Mouse (Mus musculus) erythroblast, adult 5-6 weeks (primary cell): ENCODE data around the gene Defb19. TPM values are rescaled to one million over a fixed set of nuclear protein-coding genes. Genes with fewer than 3 reads are reported as not detected.

Experiments used
- ATAC-seq: replicated peaks from 2 replicates; pipeline ENCODE4 v1.8.0; 2016; ENCODE audit warnings: moderate number of reproducible peaks, mild to moderate bottlenecking, moderate TSS enrichment, inconsistent platforms; ENCODE audit not compliant: poor library complexity, low FRiP score, severe bottlenecking
- total RNA-seq, 2 experiments: library from RNA; stranded (forward) in 1 of 2; stranded (reverse) in 1 of 2; fragments of 150-400 nt in 1 of 2; fragments of 200-764, 138-1000 nt in 1 of 2; gene quantifications; 2 replicates each; pipeline versions ENCODE4 v1.2.3 to v1.2.4; 2015 to 2017; ENCODE audit warnings: low replicate concordance in 2 of 2

Defb19 gene
- total RNA-seq, 2 experiments from 2014 or later: not detected

- ATAC-seq: no peak
Observed at GRCm38 (mm10) chr2:152589021-152589420, 8.9 kb upstream of the Defb19 start.

GRCm38 (mm10) chr2:152588450-152588849 lies 8.3 kb upstream of the Defb19 start:
- ATAC-seq: no peak

DNA sequence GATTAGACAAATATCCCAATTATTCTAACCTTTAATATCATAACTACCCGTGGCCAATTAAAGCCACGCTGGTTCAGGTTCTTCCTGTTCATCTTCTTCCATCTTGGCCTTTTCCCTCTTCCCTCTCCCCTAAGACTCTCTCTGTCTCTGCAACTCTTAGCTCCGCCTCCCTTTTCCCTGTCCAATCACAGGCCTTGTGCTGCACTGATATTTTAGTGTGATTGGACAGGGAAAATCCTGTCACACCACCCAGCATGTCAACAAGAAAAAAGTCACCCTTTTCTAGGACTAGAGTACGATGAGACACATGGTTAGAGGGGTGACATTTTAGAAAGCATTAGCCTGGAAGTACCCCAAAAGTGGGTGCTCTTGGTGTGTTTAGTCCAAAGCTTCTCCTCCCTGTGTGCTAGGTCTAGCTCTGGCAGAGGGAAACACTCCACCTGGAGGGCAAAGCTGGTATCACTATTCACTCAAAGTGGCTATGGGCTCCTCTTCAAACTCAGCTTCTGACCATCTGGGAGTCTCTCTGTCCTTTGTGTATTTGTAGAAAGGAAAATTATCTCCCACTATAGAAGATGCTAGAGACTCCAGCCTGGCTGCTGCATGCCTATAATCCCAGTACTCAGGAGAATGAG lies 6.9 kb upstream of the Defb19 start:
- ATAC-seq: no peak

- ATAC-seq: no peak
Observed at GRCm38 (mm10) chr2:152580612-152581011, 500 bp upstream of the Defb19 start.

DNA sequence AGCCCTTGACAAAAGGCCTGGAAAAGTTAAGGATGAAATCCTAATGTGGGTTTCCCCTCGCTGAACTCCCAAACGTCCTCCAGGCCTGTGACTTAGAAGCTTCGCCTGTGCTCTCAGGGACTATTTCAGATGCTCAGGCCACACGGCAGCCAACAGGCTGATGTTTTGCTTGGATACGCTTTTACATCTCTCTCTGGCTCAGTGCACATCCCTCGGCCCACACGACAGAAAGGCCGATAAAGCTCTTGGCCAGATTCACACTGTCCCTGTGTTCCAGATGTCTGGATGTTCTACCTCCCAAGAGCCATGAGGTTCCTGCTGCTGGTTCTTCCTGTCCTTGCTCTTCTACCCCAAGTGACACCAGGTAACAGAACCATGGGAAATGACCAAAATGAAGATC lies 6.6 kb downstream of the Defb19 start:
- ATAC-seq: no peak

DNA sequence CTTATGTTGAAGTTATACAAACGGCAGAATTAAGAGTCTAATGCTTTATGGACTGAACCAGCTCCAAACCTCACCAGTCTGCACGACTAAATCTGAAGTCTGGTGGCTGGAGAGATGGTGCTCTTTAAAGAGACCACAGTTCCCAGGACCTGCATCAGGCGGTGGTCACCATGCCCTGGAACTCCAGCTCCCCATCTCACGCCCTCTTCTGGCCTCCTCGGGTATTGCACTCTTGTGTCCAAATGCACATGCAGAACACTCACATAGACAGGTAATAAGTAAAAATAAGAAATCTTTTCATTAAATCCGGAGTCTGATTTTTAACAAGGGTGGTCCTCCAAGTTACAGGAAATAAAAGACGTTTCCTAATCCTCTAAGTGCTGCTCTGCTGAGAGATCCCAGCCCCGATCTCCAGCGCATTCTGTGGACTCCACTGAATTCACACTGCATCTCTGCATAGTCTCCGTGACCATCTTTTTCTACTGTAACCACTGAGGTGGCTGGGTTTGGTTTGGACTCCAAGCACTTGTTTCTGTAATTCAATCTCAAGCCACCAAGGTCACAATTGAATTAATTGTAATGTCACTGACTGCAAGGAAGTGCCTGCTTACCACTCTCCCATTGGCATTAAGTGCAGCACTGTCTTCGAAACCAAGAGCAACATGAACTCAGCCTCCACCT lies 7.9 kb downstream of the Defb19 start, which contains the start of gene Defb21:
Gene Defb21 (plus strand): TSS at position 631 of the 681 bp plus-strand sequence.
- no peak for ATAC-seq

DNA sequence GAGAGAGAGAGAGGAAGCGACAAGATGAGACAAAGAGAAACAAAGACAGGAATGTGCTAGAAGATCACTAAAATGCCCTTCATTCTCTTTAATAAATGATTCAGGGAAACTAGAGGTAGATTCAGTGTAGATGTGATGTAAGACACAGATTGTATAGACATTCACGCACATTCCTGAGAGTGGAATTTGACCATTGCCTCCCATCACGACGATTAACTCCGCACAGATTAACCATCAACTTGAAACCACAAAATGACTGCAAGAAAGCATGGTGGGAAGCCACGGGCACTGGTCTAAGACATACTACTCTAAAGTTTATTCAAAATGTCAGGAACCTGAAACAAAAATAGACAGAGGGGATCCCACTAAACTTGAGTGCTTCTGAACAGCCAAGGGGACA lies 9.8 kb downstream of the Defb19 start:
- ATAC-seq: no peak

DNA sequence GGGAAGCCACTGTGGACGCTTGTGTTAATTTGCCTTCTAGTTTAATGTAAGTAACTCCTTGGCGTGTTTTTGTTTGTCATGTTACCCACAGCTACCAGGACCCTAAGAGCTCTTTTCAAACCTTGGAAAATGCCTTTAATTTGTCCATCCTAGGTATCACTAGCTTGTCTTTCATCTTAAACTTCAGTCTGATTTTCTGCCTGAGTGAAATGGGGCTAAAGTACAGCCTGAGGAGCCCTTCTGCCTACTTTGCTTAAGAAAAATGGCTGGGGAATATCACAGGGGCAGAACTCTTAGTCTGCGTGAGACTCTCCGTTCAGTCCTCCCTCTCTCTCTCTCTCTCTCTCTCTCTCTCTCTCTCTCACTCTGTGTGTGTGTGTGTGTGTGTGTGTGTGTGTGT lies 10.2 kb downstream of the Defb19 start:
- ATAC-seq: no peak

DNA sequence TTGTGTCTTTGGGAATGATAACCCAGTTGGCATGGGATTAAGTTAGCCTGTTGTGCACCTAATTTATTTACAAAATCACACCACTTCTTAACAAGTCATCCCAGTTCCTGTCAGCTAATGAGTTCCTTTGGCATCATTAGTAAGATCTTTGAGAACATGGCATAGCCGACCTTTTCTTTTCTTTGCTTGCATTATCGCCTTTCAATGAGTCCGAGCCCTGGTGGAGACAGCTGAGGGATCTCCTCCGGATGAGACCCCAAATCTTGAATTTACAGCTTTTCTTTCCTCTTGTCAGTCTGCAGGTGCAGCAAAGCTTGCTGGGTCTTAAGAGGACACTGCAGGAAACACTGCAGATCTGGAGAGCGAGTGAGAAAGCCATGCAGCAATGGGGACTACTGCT lies 11.1 kb downstream of the Defb19 start, which contains the start of gene Gm17416:
Gene Gm17416 (plus strand): TSS at position 301 of the 400 bp plus-strand sequence.
- no peak for ATAC-seq

DNA sequence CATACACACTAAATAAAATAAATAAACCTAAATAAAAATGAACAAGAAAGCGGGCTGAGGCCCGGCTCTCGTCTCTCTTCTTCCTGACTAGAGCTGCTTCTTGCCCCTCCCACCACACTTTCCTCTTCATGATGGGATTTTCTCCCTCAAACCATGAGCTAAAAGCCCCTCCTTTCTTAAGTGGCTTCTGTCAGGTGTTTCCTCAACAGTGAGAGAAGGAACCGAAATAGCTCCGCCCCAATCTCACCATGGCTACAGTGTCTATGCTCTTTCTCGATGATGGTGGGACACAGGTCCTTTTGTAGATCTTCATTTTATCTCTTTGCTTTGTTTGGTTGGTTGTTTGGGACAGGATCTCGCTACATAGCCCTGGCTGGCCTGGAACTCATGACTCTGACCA lies 23.5 kb downstream of the Defb19 start:
- ATAC-seq: no peak

DNA sequence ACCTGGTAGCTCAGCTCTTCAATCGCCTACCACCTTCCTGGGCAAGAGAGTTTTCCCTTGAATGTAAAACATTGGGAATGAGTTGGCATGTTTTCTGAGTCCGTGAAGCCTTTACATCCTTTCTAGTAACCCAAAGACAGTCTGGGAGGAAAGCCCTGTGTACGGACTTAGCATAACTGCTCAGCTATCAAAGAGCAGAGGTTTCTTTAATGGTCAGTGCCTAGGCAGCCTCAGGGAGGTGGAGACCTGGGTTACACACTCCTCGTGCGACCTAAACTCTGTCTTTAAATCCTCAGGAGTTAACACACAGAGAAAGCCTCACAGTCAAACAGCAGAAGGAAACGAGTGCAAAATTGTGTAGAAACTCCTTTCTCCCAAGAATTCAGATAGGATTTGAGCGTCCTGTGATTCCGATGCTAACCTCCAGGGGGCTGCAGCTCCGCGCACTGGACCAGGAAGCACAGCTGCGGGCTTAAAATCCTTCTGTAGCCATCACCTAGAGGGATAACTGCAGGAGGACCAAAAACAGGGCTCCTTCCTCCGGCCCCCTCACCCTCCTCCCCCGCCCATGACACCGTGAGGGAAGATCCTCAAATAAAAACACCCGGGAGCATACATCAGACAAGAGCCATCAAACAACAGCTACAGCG lies 26.2 kb downstream of the Defb19 start:
- ATAC-seq: no peak

GRCm38 (mm10) chr2:152548124-152548523 lies 32.0 kb downstream of the Defb19 start:
- no peak for ATAC-seq

- no peak for ATAC-seq
Observed at GRCm38 (mm10) chr2:152544691-152545090, 35.4 kb downstream of the Defb19 start.

DNA sequence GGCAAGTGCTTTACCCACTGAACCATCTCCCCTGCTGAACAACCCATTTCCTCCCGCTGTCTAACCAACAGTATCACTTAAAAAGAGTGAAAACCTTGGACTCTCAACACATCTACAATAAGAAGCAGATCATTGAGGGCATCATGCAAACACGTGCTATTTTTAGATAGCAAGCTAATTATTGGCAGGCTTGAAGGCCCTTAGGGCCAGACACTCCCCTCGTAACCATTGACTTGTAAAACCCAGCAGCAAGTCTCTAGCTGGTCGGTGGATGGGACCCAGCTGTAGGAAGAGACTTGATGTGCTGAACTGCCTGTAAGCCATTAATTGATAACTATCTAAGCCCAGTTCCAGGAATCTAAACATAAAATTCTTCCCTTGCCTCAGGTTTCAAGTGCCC lies 36.6 kb downstream of the Defb19 start:
- no peak for ATAC-seq

DNA sequence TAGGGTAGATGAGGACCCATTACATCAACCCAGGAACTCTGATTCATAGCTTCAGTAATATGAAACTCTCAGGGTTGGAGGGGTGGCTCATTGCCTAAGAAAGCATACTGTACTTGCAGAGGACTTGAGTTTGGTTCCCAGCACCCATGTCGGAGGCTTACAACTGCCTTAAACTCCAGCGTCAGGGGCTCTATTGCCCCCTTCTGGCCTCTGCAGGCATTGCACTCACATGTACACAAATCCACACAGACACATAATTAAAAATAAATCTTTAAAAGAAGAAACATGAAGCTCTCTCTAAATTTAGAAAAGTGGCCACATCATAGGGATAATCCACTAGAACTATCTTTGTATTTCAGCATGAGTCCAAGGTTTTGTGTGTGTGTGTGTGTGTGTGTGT lies 37.2 kb downstream of the Defb19 start:
- no peak for ATAC-seq

GRCm38 (mm10) chr2:152541979-152542378 lies 38.1 kb downstream of the Defb19 start:
- no peak for ATAC-seq

DNA sequence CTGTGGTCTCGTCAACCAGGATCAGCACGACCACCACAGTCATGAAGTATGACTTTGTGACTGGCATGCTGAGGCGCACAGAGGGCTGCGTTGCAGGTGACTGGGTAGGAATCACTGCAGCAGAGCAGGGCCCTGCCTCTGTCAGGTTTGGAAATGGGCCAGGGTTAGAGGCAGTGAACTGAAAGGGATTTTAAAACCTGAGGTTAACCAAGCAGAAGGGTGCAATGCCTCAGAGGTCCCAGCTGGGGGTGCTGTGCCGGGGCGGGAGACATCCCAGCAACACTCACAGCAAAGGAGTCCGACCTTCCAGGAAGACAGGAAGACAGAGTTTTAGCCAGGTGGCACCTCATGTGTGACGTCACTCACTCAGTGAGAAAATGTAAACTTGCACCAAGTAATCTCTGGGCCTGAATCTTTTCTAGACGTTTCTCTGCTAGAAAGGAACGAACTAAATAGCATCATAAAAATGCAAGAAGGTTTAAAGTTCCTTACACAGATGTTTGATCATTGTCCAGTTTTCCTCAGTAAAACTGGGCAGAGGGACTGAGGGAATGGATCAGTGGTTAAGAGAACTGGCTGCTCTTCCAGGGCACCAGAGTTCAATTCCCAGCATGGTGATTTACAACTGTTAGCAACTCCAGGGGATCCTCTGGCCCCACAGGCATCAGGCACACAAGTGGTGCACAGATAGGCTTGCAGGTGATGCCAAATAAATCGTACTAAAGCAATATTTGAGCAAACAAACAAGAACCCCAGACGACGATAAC lies 40.0 kb downstream of the Defb19 start, which contains the start of gene Defb29:
Gene Defb29 (minus strand): TSS at position 155 of the 767 bp plus-strand sequence.
- ATAC-seq: no peak
